Mouse (Mus musculus): Measurements from ENCODE around the gene Pgr. TPM values are rescaled to one million over a fixed set of nuclear protein-coding genes. Genes with fewer than 3 reads are reported as not detected.

The Pgr gene
- total and polyA plus RNA-seq, 3 experiments: 0.04 TPM; not detected in 2

DNA sequence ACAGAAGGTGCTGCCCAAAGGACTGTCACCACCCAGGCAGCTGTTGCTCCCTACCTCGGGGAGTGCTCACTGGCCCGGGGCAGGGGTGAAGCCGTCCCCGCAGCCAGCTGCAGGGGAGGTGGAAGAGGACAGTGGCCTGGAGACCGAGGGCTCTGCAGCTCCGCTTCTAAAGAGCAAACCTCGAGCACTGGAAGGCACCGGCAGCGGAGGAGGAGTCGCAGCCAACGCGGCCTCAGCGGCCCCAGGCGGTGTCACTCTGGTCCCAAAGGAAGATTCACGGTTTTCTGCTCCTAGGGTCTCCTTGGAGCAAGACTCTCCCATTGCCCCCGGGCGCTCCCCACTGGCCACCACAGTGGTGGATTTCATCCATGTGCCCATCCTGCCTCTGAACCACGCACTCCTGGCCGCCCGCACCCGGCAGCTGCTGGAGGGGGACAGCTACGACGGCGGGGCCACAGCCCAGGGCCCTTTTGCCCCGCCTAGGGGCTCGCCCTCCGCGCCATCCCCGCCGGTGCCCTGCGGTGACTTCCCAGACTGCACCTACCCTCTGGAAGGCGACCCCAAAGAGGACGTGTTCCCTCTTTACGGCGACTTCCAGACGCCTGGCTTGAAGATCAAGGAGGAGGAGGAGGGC, 1.5 kb downstream of the Pgr start:
- Histone ChIP-seq H3K36me3 (ENCODE audit: control insufficient read depth in 1 of 2, insufficient read depth in 2 of 2, low read length in 2 of 2) (no peaks in the 10 kb centered on the region), H3K4me1 (ENCODE audit: control insufficient read depth in 1 of 2, insufficient read depth in 2 of 2, low read length in 2 of 2) (no peaks in the 10 kb centered on the region), H3K27ac (ENCODE audit: control insufficient read depth, low read depth, low read length) (no peak overlapping the region), H3K27me3 (ENCODE audit: control insufficient read depth in 1 of 2, insufficient read depth in 2 of 2, low read length in 2 of 2) (no peaks in the 10 kb centered on the region), H3K79me2 (ENCODE audit: control insufficient read depth, insufficient read depth, low read length, poor library complexity) (no peaks in the 10 kb centered on the region), H3K9ac (ENCODE audit: control insufficient read depth, low read depth, low read length, poor library complexity, severe bottlenecking) (no peak overlapping the region), H3K4me3 (ENCODE audit: control insufficient read depth in 1 of 2, insufficient read depth in 1 of 2, low read depth in 2 of 2, low read length in 2 of 2) (no peak overlapping the region), H3K9me3 (replicated peaks; ENCODE audit: insufficient read depth, low read length) (no peaks in the 10 kb centered on the region)
- no peak for DNase-seq (ENCODE audit: low read depth, low spot score)
- TF ChIP-seq MXI1 (IDR thresholded peaks at IDR 0.05; ENCODE audit: low read depth, low read length) (no peak), TCF12 (IDR thresholded peaks at IDR 0.05; ENCODE audit: low read depth, low read length) (no peak), USF1 (IDR thresholded peaks at IDR 0.05; ENCODE audit: low read depth, low read length) (no peak), ZNF384 (IDR thresholded peaks at IDR 0.05; ENCODE audit: low read depth, low read length) (no peak)

DNA sequence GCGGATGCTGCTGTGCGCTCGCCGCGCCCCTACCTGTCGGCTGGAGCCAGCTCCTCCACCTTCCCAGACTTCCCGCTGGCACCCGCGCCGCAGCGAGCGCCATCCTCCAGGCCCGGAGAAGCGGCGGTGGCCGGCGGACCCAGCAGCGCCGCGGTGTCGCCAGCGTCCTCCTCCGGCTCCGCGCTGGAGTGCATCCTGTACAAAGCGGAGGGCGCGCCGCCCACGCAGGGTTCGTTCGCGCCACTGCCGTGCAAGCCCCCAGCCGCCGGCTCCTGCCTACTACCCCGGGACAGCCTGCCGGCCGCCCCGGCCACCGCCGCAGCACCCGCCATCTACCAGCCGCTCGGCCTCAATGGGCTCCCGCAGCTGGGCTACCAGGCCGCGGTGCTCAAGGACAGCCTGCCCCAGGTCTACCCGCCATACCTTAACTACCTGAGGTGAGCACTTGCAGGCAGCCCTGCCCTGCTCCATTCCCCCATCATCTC, 2.1 kb downstream of the Pgr start:
- Histone ChIP-seq H3K27ac (ENCODE audit: control insufficient read depth, low read depth, low read length) (no peak overlapping the region), H3K27me3 (ENCODE audit: control insufficient read depth in 1 of 2, insufficient read depth in 2 of 2, low read length in 2 of 2) (no peaks in the 10 kb centered on the region), H3K4me3 (ENCODE audit: control insufficient read depth in 1 of 2, insufficient read depth in 1 of 2, low read depth in 2 of 2, low read length in 2 of 2) (no peak overlapping the region), H3K9me3 (replicated peaks; ENCODE audit: insufficient read depth, low read length) (no peaks in the 10 kb centered on the region), H3K9ac (ENCODE audit: control insufficient read depth, low read depth, low read length, poor library complexity, severe bottlenecking) (no peak overlapping the region), H3K4me1 (ENCODE audit: control insufficient read depth in 1 of 2, insufficient read depth in 2 of 2, low read length in 2 of 2) (no peaks in the 10 kb centered on the region), H3K79me2 (ENCODE audit: control insufficient read depth, insufficient read depth, low read length, poor library complexity) (no peaks in the 10 kb centered on the region), H3K36me3 (ENCODE audit: control insufficient read depth in 1 of 2, insufficient read depth in 2 of 2, low read length in 2 of 2) (no peaks in the 10 kb centered on the region)
- no peak for DNase-seq (ENCODE audit: low read depth, low spot score)
- TF ChIP-seq HCFC1 (IDR thresholded peaks at IDR 0.05; ENCODE audit: low read depth, low read length) (no peak), SMC3 (IDR thresholded peaks at IDR 0.05; ENCODE audit: low read depth, low read length) (no peak), CHD1 (IDR thresholded peaks at IDR 0.05; ENCODE audit: low read depth, low read length) (no peak), TCF12 (IDR thresholded peaks at IDR 0.05; ENCODE audit: low read depth, low read length) (no peak), USF1 (IDR thresholded peaks at IDR 0.05; ENCODE audit: low read depth, low read length) (no peak), RAD21 (IDR thresholded peaks at IDR 0.05; ENCODE audit: low read depth, low read length) (no peak), CHD2 (IDR thresholded peaks at IDR 0.05; ENCODE audit: low read length) (no peak), MEF2A (IDR thresholded peaks at IDR 0.05; ENCODE audit: extremely low read depth, insufficient replicate concordance, low read depth, low read length, poor library complexity, severe bottlenecking) (no peak), POLR2AphosphoS5 (IDR thresholded peaks at IDR 0.05; ENCODE audit: borderline replicate concordance, low read depth, low read length) (no peak)

DNA sequence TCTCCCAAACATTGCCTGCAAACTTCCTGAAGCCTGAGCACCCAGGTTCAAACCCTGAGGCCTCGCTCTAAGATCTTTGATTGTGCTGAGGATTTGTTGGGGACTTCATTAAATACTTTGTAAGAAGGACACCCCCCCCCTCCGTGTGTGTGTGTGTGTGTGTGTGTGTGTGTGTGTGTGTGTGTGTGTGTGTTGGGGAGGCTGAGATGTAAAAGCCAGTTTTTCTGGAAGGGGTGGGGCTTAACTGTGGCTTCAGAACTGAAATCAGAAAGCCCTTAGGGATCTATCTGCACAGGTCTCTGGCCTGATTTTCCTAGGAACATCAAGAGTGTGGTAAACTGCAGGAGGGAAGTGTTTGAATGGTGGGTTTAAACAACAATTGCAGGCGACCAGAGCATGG, 2.6 kb downstream of the Pgr start:
- H3K36me3 ChIP-seq (ENCODE audit: control insufficient read depth in 1 of 2, insufficient read depth in 2 of 2, low read length in 2 of 2): no peaks in the 10 kb centered on the region
- H3K9ac ChIP-seq (ENCODE audit: control insufficient read depth, low read depth, low read length, poor library complexity, severe bottlenecking): no peak overlapping the region
- H3K27ac ChIP-seq (ENCODE audit: control insufficient read depth, low read depth, low read length): no peak overlapping the region
- TF ChIP-seq MEF2A (IDR thresholded peaks at IDR 0.05; ENCODE audit: extremely low read depth, insufficient replicate concordance, low read depth, low read length, poor library complexity, severe bottlenecking) (no peak), POLR2AphosphoS5 (IDR thresholded peaks at IDR 0.05; ENCODE audit: borderline replicate concordance, low read depth, low read length) (no peak), POLR2AphosphoS2 (IDR thresholded peaks at IDR 0.05; ENCODE audit: low read length) (no peak), CHD2 (IDR thresholded peaks at IDR 0.05; ENCODE audit: low read length) (no peak), UBTF (IDR thresholded peaks at IDR 0.05; ENCODE audit: borderline replicate concordance, insufficient read depth, low read depth, low read length) (no peak), BHLHE40 (IDR thresholded peaks at IDR 0.05; ENCODE audit: borderline replicate concordance, low read depth, low read length) (no peak), MAX (IDR thresholded peaks at IDR 0.05; ENCODE audit: low read length) (no peak), ELF1 (IDR thresholded peaks at IDR 0.05; ENCODE audit: low read depth, low read length) (no peak), NRF1 (IDR thresholded peaks at IDR 0.05; ENCODE audit: insufficient read depth, low read depth, low read length, poor library complexity, severe bottlenecking) (no peak), POLR2A (IDR thresholded peaks at IDR 0.05; ENCODE audit: control insufficient read depth in 1 of 2, insufficient read depth in 1 of 2, low read depth in 1 of 2, low read length in 2 of 2, poor library complexity in 1 of 2) (no peak), JUND (IDR thresholded peaks at IDR 0.05; ENCODE audit: low read depth, low read length) (no peak), HCFC1 (IDR thresholded peaks at IDR 0.05; ENCODE audit: low read depth, low read length) (no peak), ZC3H11A (IDR thresholded peaks at IDR 0.05; ENCODE audit: low read depth, low read length) (no peak), TCF12 (IDR thresholded peaks at IDR 0.05; ENCODE audit: low read depth, low read length) (no peak), ZMIZ1 (IDR thresholded peaks at IDR 0.05; ENCODE audit: low read depth, low read length) (no peak), SMC3 (IDR thresholded peaks at IDR 0.05; ENCODE audit: low read depth, low read length) (no peak), TAL1 (IDR thresholded peaks at IDR 0.05; ENCODE audit: low read length) (no peak)
- no peaks in the 10 kb centered on the region for H3K79me2 ChIP-seq (ENCODE audit: control insufficient read depth, insufficient read depth, low read length, poor library complexity)
- no peak overlapping the region for H3K4me3 ChIP-seq (ENCODE audit: control insufficient read depth in 1 of 2, insufficient read depth in 1 of 2, low read depth in 2 of 2, low read length in 2 of 2)
- no peaks in the 10 kb centered on the region for H3K27me3 ChIP-seq (ENCODE audit: control insufficient read depth in 1 of 2, insufficient read depth in 2 of 2, low read length in 2 of 2)
- H3K4me1 ChIP-seq (ENCODE audit: control insufficient read depth in 1 of 2, insufficient read depth in 2 of 2, low read length in 2 of 2): no peaks in the 10 kb centered on the region
- DNase-seq (ENCODE audit: low read depth, low spot score): no peak
- H3K9me3 ChIP-seq (replicated peaks; ENCODE audit: insufficient read depth, low read length): no peaks in the 10 kb centered on the region
